Mouse (Mus musculus) testis, adult 2 months (tissue): ENCODE results near the gene Lalba.

ENCODE experiments used
- CTCF ChIP-seq: fragments of 200-500 bp; IDR thresholded peaks from 2 replicates; pipeline ENCODE4 v1.5.1; 2012; ENCODE audit warnings: low read depth, mild to moderate bottlenecking, inconsistent platforms, low read length, moderate library complexity; ENCODE audit not compliant: control insufficient read depth, insufficient read depth, insufficient replicate concordance
- POLR2A ChIP-seq: fragments of 200-500 bp; IDR thresholded peaks from 2 replicates; pipeline ENCODE4 v1.6.1; 2012; ENCODE audit warnings: low read depth, mild to moderate bottlenecking, inconsistent platforms, low read length, moderate library complexity; ENCODE audit not compliant: control insufficient read depth

DNA sequence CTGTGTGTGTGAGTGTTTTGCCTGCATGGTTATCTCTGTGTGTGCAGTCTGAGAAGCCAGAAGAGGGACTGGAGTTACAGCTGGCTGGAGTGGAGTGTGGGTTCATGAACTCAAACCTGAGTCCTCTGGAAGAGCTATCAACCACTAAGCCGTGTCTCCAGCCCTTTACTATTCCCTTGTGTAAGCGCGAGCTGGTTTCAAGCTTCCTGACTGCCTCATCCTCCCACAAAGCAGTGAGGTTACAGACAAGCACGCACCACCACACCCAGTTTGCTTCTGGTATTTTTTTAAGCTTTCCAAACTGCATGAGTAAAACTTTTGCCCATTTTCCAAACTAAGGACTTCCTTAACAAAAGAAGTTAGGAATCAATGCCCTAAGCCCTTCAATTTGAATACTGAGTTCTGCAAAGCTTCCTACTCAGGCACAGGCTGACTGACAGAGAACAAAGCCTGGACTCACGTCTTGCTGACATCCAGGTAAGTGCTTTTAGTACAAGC, 45.6 kb upstream of the Lalba start:
- TF ChIP-seq CTCF (no peak), POLR2A (no peak)
